7 mouse cellular contexts compared by ENCODE assay signal in genomic region chr11:69008182-69009121, GRCm38 (mm10). TPM values are rescaled to one million over a fixed set of nuclear protein-coding genes. Genes with fewer than 3 reads are reported as not detected.
DNase-seq lines count a peak whose midpoint lies in the region; ATAC-seq lines count a peak whose summit lies in the region.

Pfas (minus strand) TSS chr11:69008460.

- WGBS in embryonic facial prominence, embryonic 11.5 days, result 9% methylated on average over 38 of the region's 38 CpGs
- WGBS in limb, embryonic 11.5 days, result 10% methylated on average over 38 of the region's 38 CpGs
- WGBS in midbrain, embryonic 14.5 days, result 9% methylated on average over 38 of the region's 38 CpGs

- no peaks in the 10 kb centered on the region for H3K27me3 ChIP-seq in embryonic facial prominence, embryonic 11.5 days (ENCODE audit: control insufficient read depth, insufficient read depth, low read length)
- H3K27me3 ChIP-seq in limb, embryonic 11.5 days (ENCODE audit: control insufficient read depth, insufficient read depth, low read length), result no peaks in the 10 kb centered on the region
- no peaks in the 10 kb centered on the region for H3K27me3 ChIP-seq in midbrain, embryonic 14.5 days (ENCODE audit: control insufficient read depth, insufficient read depth, low read length)

- no peak within 1 kb of the TSS for H3K27ac ChIP-seq in embryonic facial prominence, embryonic 11.5 days (replicated peaks; ENCODE audit: low read depth, low read length)
- peak within 1 kb of the TSS; percentile 65 for H3K27ac ChIP-seq in limb, embryonic 11.5 days (replicated peaks; ENCODE audit: low read depth, low read length)
- H3K27ac ChIP-seq in midbrain, embryonic 14.5 days (replicated peaks; ENCODE audit: low read depth, low read length), result peak within 1 kb of the TSS; percentile 45

- H3K4me1 ChIP-seq in embryonic facial prominence, embryonic 11.5 days (ENCODE audit: control insufficient read depth, insufficient read depth, low read length), result no peaks in the 10 kb centered on the region; the same call in 1 of the 2 replicates
- H3K4me1 ChIP-seq in limb, embryonic 11.5 days (ENCODE audit: control insufficient read depth, insufficient read depth, low read length), result peaks cover 4% of the 10 kb centered on the region; the same call in 1 of the 2 replicates
- peaks cover 13% of the 10 kb centered on the region for H3K4me1 ChIP-seq in midbrain, embryonic 14.5 days (ENCODE audit: control insufficient read depth, insufficient read depth, low read length)

- peak; percentile 96 for DNase-seq in adrenal gland, postnatal 14 days
- DNase-seq in embryonic facial prominence, embryonic 11.5 days (ENCODE audit: low spot score), result peak; percentile 98
- peak; percentile 98 for DNase-seq in heart, adult 11 months
- DNase-seq in kidney, adult 18-20 months, result peak; percentile 85
- peak; percentile 98 for DNase-seq in limb, embryonic 11.5 days (ENCODE audit: low spot score)
- peak; percentile 98 for DNase-seq in midbrain, embryonic 14.5 days
- peak; percentile 82 to 92 for DNase-seq in spleen, adult 18-20 months

- H3K4me3 ChIP-seq in embryonic facial prominence, embryonic 11.5 days (ENCODE audit: low read depth, low read length), result peak within 1 kb of the TSS; percentile 71
- H3K4me3 ChIP-seq in limb, embryonic 11.5 days (ENCODE audit: low read depth, low read length), result peak within 1 kb of the TSS; percentile 74
- H3K4me3 ChIP-seq in midbrain, embryonic 14.5 days (replicated peaks; ENCODE audit: low read depth, low read length), result peak within 1 kb of the TSS; percentile 68

- H3K36me3 ChIP-seq in embryonic facial prominence, embryonic 11.5 days (replicated peaks; ENCODE audit: control insufficient read depth, insufficient read depth, low read depth, low read length), result no peaks in the 10 kb centered on the region
- no peaks in the 10 kb centered on the region; the same call in 1 of the 2 replicates for H3K36me3 ChIP-seq in limb, embryonic 11.5 days (ENCODE audit: control insufficient read depth, insufficient read depth, low read length)
- peaks cover 4% of the 10 kb centered on the region; the same call in 1 of the 2 replicates for H3K36me3 ChIP-seq in midbrain, embryonic 14.5 days (ENCODE audit: control insufficient read depth, insufficient read depth, low read length)

- peak; percentile 87 for ATAC-seq in embryonic facial prominence, embryonic 11.5 days (replicated peaks; ENCODE audit: insufficient number of reproducible peaks, low FRiP score, low TSS enrichment, low read depth)
- ATAC-seq in limb, embryonic 11.5 days (ENCODE audit: insufficient number of reproducible peaks, low FRiP score, low TSS enrichment, low read depth), result peak; percentile 84
- peak; percentile 85 for ATAC-seq in midbrain, embryonic 14.5 days (ENCODE audit: low FRiP score, low TSS enrichment)

- H3K4me2 ChIP-seq in embryonic facial prominence, embryonic 11.5 days (ENCODE audit: low read depth, low read length), result peak within 1 kb of the TSS; percentile 57
- peak within 1 kb of the TSS; percentile 55 for H3K4me2 ChIP-seq in limb, embryonic 11.5 days (ENCODE audit: low read depth, severe bottlenecking)
- peak within 1 kb of the TSS; percentile 71 for H3K4me2 ChIP-seq in midbrain, embryonic 14.5 days (ENCODE audit: low read length)

- peak within 1 kb of the TSS; percentile 75 for H3K9ac ChIP-seq in embryonic facial prominence, embryonic 11.5 days (replicated peaks; ENCODE audit: low read length)
- H3K9ac ChIP-seq in limb, embryonic 11.5 days (ENCODE audit: low read length), result peak within 1 kb of the TSS; percentile 82
- peak within 1 kb of the TSS; percentile 61 for H3K9ac ChIP-seq in midbrain, embryonic 14.5 days (replicated peaks; ENCODE audit: low read length)

- H3K9me3 ChIP-seq in embryonic facial prominence, embryonic 11.5 days (replicated peaks; ENCODE audit: control insufficient read depth, low read length), result no peaks in the 10 kb centered on the region
- H3K9me3 ChIP-seq in limb, embryonic 11.5 days (ENCODE audit: control insufficient read depth, low read length), result no peaks in the 10 kb centered on the region
- no peaks in the 10 kb centered on the region for H3K9me3 ChIP-seq in midbrain, embryonic 14.5 days (ENCODE audit: control insufficient read depth, low read length)

RNA-seq across cellular contexts. Expression of gene Pfas, which starts in this region (rescaled TPM):
- total RNA-seq in adrenal gland, postnatal 14 days (2021), result 28.1 and 29.0 TPM in 2 replicates
- polyA plus RNA-seq in embryonic facial prominence, embryonic 11.5 days (2014; fragmentation: Nextera tagmentation; extraction: Ambion mirVana), result 34.4 and 34.8 TPM in 2 replicates
- 43.6 and 48.8 TPM in 2 replicates for polyA plus RNA-seq in limb, embryonic 11.5 days (2014; fragmentation: Nextera tagmentation; extraction: Ambion mirVana)
- 12.6 and 16.5 TPM in 2 replicates for polyA plus RNA-seq in midbrain, embryonic 14.5 days (2014; fragmentation: Nextera tagmentation; extraction: Ambion mirVana)
